Mouse (Mus musculus) common myeloid progenitor, adult 5-6 weeks (primary cell): ENCODE results near the gene Lrrc29. TPM values are rescaled to one million over a fixed set of nuclear protein-coding genes. Genes with fewer than 3 reads are reported as not detected.

Experiments
- ATAC-seq: replicated peaks from 2 replicates; pipeline ENCODE4 v1.8.0; 2016; ENCODE audit warnings: low read depth, mild to moderate bottlenecking, moderate TSS enrichment, inconsistent platforms; ENCODE audit not compliant: poor library complexity, severe bottlenecking
- total RNA-seq: library from RNA; stranded (forward); fragments of 200-1000, 187-1606 nt; gene quantifications from 2 replicates; pipeline ENCODE4 v1.2.3, GENCODE M21; 2017

Gene Lrrc29
- total RNA-seq, 1 experiment from 2014 or later, result 4.0 TPM

GRCm38 (mm10) chr8:105270101-105270915, 55.8 kb downstream of the Lrrc29 start:
- ATAC-seq, result no peak

DNA sequence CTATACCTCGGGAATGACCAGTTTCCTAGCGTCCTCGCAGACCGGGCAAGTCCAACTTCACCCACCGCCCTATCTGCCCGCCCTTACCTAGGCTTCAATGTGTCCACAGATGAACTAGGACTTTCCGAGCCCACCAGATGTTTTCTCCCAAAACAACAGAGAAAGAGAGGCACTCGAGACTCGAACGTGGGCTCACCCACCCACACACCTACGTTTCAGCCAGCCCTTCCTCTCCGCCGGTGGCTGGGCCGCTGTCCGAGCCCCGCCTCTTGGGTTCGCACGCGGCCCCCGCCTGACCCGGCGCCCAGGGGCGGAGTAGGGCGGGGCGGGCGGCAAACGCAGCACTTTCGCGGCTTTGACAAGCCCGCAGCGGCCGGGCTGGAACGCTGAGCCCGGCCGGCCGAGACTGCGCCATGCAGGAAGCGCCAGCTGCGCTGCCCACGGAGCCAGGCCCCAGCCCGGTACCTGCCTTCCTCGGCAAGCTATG, 56.6 kb downstream of the Lrrc29 start, which contains the start of gene Hsf4:
Gene Hsf4 (plus strand): TSS at position 341 of the 487 bp plus-strand sequence.
- ATAC-seq, result peak; percentile 9

GRCm38 (mm10) chr8:105269075-105269458, 57.0 kb downstream of the Lrrc29 start:
- ATAC-seq, result no peak

DNA sequence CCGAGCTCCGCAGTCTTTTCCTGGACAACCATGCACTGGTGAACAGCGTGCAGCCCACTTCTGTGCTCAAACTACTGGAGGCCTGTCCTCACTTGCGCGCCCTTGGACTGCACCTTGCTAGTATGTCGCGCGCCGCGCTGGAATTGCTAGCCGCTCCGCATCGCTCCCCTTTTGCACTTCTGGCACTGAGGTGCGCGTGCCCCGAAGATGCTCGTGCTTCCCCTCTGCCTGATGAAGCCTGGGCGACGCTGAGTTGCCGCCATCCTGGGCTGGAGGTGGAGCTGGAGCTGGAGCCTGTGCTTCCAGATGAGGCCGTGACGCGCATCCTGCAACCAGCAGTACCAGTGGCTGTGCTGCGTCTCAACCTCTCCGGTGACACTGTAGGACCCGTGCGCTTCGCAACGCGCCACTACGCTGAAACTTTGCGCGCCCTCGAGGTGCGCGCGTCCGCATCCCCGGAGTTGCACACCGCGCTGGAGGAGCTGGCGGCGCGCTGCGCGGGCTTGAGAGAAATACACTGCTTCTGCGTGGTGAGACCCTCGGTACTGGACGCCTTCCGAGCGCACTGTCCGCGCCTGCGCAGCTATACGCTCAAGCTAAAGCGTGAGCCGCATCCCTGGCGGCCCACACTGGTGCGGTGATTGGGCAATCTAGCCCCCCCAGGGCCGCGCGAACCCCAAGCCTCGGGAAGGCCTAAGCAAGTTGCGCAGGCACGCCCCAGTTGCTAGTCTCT, 57.6 kb downstream of the Lrrc29 start:
- ATAC-seq, result no peak

DNA sequence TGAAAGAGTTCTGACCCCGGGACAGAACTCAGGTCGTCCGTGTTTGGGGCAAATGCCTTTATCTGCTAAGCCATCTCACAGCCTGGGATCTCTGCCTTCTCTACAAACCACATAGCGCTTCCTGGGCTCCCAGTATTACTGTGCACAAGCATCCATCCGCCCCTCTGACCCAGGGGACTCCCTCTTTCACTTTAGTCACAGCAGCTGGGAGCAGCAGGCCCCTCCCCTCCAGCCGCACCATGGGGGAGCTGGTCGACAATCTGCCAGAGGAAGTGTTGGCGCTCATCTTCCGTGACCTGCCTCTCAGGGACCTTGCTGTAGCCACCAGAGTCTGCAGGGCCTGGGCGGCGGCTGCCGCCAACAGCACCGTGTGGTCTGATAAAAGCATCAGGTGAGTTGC, 59.3 kb downstream of the Lrrc29 start:
- ATAC-seq, result no peak

DNA sequence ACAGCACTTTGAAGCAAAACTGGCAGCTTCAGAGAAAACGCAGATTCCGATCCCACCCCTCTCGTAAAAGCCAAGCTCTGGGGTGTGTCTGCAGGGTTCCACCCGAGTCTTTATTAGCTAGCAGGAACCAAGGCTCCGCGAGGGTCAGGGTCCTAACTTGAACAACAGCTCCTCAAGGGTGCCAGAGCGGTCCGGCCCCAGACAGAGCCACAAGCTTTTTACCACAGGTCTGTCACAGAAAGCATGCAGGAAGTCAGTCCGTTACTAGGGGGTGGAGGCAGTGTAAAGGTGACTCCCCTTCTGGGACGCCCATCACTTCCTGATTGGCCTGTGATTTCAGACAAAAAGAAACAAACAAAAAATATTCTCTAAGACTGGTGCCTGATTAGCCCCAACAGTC, 61.0 kb downstream of the Lrrc29 start:
- peak; percentile 55 for ATAC-seq

DNA sequence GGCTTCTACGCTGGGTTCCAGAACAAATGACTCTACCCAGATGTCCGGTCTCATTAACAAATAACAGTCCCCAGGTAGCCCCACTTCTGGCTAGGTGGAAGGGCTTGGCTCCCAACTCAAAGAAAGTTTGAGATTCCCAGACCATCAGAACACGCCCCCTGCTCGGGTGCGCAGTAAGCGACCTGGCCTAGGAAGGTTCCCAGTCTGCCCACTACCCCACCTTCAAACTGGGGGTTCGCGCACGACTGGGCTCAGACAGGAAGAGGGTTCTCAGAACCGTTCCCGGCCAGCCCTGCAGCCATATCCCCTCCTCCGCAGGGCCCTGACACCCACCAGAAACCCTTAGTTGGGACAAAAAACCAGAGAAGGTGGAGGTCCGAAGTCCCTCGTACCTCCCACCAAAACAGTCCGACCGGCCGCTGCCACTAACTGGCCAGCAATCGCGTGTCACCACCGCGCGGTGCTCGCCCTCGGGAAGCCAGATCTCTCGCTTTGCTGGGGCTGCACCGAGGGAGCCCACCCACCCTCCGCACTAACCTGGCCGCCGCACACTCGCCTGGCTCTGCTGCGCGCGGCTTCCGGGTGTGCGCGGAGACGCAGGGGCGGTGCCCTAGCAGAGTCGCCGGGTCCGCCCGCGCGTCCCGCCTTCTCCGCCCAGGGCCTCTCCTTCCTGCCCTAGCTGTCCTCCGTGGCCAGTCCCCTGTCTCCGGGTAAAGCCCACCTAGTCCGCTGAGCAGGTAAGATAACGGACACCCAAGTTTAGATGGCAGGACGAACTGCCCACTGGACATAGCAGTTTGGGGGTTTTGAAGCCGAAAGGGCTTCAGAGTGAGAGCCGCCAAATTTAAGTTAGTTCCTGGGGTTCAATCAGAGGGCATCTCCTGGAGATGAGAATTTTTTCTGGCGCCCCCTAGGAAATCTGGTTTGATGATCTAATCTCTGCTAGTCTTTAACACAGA, 61.8 kb downstream of the Lrrc29 start, which contains the start of the genes Tradd and Fbxl8:
Gene Tradd (minus strand): TSS at position 586 of the 959 bp plus-strand sequence.
Gene Fbxl8 (plus strand): TSS at position 625 of the 959 bp plus-strand sequence.
- ATAC-seq, result peak; percentile 62

- no peak for ATAC-seq
Measured at GRCm38 (mm10) chr8:105263244-105263912, 62.7 kb downstream of the Lrrc29 start.

Other genes starting within 250 kb of the Lrrc29 start
- gene Ces3b, start 242.5 kb downstream of the Lrrc29 start, total RNA-seq, result not detected in 2 replicates
- not detected in 2 replicates for gene Ces4a, start 194.5 kb downstream of the Lrrc29 start, total RNA-seq
- gene Cbfb, start 155.6 kb downstream of the Lrrc29 start, total RNA-seq, result 163 and 164 TPM in 2 replicates
- 15.8 and 18.0 TPM in 2 replicates for gene D230025D16Rik, start 101.1 kb downstream of the Lrrc29 start, total RNA-seq
- 0.18 TPM in 1 of 2 replicates, not detected in the other for gene B3gnt9, start 71.1 kb downstream of the Lrrc29 start, total RNA-seq
- gene Tradd, start 61.7 kb downstream of the Lrrc29 start, total RNA-seq, result 14.2 and 19.1 TPM in 2 replicates
- 5.2 and 5.6 TPM in 2 replicates for gene Fbxl8, start 61.6 kb downstream of the Lrrc29 start, total RNA-seq
- not detected in 2 replicates for gene Hsf4, start 56.5 kb downstream of the Lrrc29 start, total RNA-seq
- gene Nol3, start 50.1 kb downstream of the Lrrc29 start, total RNA-seq, result 0.05 TPM in 1 of 2 replicates, not detected in the other
- gene 4931428F04Rik, start 36.4 kb downstream of the Lrrc29 start, total RNA-seq, result 2.9 and 6.7 TPM in 2 replicates
- 2.3 and 2.6 TPM in 2 replicates for gene Exoc3l, start 30.2 kb downstream of the Lrrc29 start, total RNA-seq
- gene E2f4, start 28.6 kb downstream of the Lrrc29 start, total RNA-seq, result 52.6 and 69.5 TPM in 2 replicates
- 2.1 and 5.1 TPM in 2 replicates for gene Elmo3, start 20.7 kb downstream of the Lrrc29 start, total RNA-seq
- gene Tmem208, start 76 bp upstream of the Lrrc29 start, total RNA-seq, result 21.7 and 28.4 TPM in 2 replicates
- 4.2 and 7.3 TPM in 2 replicates for gene Fhod1, start 21.7 kb upstream of the Lrrc29 start, total RNA-seq
- 0.10 and 0.46 TPM in 2 replicates for gene Slc9a5, start 22.6 kb upstream of the Lrrc29 start, total RNA-seq
- gene Plekhg4, start 47.0 kb upstream of the Lrrc29 start, total RNA-seq, result not detected in 2 replicates
- not detected in 2 replicates for gene Kctd19, start 87.2 kb upstream of the Lrrc29 start, total RNA-seq
- 0.69 and 1.5 TPM in 2 replicates for gene Lrrc36, start 87.3 kb upstream of the Lrrc29 start, total RNA-seq
- not detected in 2 replicates for gene Tppp3, start 145.2 kb upstream of the Lrrc29 start, total RNA-seq
- gene Zdhhc1, start 170.6 kb upstream of the Lrrc29 start, total RNA-seq, result 2.4 and 3.5 TPM in 2 replicates
- not detected in 2 replicates for gene Hsd11b2, start 192.5 kb upstream of the Lrrc29 start, total RNA-seq
- gene Atp6v0d1, start 239.8 kb upstream of the Lrrc29 start, total RNA-seq, result 27.5 and 33.4 TPM in 2 replicates